Mouse (Mus musculus) liver, postnatal 0 days (tissue): ENCODE data around the gene Cds1.

Experiments
- CTCF ChIP-seq: sonication (generic); IDR thresholded peaks from 2 replicates; pipeline ENCODE4 v1.5.1; 2016; ENCODE audit warnings: antibody characterized with exemption, low read depth
- EP300 ChIP-seq: IDR thresholded peaks from 2 replicates; pipeline ENCODE4 v1.6.1; 2016; ENCODE audit warnings: antibody characterized with exemption, low read depth, mild to moderate bottlenecking

DNA sequence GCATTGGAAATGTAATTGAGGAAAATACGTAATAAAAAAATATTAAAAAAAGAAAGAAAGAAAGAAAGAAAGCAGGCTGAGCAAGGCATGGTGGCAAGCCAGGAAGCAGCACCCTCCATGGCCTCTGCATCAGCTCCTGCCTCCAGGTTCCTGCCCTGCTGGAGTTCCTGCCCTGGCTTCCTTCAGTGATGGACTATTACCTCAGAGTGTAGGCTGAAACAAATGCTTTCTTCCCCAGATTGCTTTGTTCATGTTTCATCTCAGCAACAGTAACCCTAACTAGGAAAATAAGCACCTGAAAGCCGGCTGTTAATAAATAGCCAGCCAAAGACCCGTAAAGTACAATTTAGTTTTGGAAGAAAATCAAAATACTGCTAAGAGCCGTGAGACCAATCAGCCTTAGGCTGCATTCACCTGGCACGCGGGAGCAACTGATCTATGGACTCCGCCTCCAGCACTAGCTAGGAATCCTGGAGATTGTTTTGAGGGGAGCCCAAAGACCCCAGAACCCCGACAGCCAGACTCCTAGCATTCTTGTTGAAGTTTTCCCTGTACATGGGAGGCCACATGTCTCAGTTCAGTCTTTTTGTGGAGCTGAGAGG lies 36.5 kb upstream of the Cds1 start:
- no peak for TF ChIP-seq EP300
- TF ChIP-seq CTCF: no peak
